Mouse (Mus musculus): Measurements from ENCODE around the gene Abca3. TPM values are rescaled to one million over a fixed set of nuclear protein-coding genes. Genes with fewer than 3 reads are reported as not detected.
"Not testable (repeated sequence)": the region's sequence is repeated elsewhere in the genome, so short reads cannot be mapped to it uniquely, and the experiment has no call there.

Abca3 gene
- total RNA-seq, 2 experiments from 2014 or later = 79.2 to 79.9 TPM

DNA sequence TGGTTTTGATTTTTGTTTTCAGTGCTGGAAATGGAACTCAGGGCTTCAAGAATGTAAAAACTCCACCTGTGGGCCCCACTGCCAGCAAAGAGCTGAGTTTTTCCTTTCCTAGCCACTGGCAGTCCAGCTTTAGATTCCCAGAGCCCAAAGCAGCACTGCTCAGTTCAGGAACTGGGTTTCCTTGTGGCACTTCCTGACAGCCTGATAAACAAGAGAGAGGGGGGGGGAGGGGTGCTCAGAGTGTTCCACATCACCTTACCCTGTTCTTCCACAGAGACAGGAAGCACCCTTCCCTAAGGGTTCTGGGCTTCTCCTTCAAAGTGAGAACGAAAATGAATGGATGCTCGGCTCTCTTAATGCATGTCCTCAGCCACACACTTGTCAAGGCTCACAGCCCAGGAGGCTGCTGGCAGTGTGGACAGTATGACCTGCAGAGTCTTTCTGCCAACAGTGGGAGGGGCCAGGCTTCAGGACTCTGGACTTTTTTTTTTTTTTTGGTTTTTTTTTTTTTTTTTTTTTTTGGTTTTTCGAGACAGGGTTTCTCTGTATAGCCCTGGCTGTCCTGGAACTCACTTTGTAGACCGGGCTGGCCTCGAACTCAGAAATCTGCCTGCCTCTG is 23.5 kb downstream of the Abca3 start:
- intact Hi-C loops (cut with DNase I) = no loop called here

DNA sequence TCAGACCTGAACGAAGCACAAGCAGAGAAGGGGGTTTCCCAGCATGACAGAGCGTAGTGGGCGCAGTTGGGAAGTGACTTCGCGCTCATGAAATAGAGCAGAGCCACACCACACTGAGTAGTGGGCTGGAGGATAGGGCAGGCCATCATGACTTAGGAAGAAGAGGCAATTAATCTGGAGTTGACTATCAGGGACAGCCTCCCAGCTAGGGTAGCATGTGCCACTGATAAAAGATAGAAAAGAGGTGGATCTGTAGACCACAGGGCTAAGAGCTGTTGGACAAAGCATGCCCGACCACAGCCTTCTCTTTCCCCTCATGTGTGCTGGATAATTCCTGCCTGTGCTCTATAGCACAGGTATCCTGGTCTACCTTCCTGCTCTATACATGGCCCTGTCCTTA is 24.1 kb downstream of the Abca3 start:
- intact Hi-C loops (cut with DNase I) = no loop called here
- no peak for DNase-seq (ENCODE audit: low spot score in 2 of 2)

More for the DNA sequence above, 23.5 kb downstream of the Abca3 start:
- DNase-seq (ENCODE audit: low spot score in 2 of 2) = no peak

DNA sequence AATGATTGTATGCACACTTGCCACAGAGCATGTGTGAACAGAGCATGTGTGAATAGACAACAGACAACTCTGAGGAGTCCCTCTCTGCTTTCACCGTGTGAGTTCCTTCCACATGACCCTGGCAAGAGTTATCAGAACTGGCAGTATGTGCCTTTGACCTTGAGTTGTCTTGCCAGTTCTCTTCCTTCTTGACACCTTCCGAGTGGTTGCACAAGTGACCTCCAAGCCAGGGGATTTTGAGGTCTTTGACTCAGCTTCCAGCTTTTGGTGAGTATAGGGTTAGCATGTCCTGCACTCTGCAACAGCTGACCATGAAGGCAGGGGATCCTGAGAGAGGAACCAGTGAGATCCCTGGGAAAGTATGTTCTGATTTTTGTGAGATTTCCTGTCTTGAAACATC is 26.7 kb downstream of the Abca3 start:
- intact Hi-C loops (cut with DNase I) = no loop called here
- DNase-seq (ENCODE audit: low spot score in 2 of 2) = no peak

DNA sequence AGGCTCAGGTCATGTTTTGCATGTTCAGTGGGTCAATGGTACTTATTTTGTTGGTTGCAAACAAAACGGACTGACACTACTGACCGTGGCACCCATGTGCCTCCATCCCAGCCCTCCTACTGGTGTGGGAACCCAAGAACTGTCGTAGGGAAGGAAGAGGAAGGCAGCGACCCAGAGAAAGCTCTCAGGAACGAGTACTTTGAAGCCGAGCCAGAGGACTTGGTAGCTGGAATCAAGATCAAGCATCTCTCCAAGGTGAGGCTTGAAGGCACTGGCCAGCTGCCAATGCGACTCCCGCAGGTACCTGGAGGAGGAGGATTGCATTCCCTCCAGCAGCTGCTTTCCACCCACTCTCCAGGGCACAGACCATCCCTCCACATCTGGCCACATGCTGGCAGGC is 32.0 kb downstream of the Abca3 start:
- intact Hi-C loops (cut with DNase I) = no loop called here
- DNase-seq (ENCODE audit: low spot score in 2 of 2) = no peak

DNA sequence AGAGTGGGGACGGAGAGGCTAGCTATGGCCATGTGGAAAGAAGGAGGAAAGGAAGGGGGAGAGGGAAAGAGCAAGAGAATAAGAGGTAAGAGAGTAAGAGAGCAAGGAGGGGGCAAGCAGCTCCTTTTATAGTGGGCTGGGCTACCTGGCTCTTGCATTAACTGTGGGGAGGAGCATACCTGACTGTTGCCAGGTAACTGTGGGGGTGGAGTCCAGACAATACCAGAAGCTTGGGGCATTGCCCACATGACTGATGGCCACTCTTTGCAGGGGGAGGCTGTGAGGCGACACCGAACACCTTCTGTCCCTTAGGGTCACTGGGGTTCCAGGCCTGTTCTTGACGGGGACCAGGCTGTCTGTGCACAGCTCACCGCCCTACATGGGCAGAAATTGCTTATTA is 37.0 kb downstream of the Abca3 start:
- intact Hi-C loops (cut with DNase I) = no loop called here
- no peak for DNase-seq (ENCODE audit: low spot score in 2 of 2)

DNA sequence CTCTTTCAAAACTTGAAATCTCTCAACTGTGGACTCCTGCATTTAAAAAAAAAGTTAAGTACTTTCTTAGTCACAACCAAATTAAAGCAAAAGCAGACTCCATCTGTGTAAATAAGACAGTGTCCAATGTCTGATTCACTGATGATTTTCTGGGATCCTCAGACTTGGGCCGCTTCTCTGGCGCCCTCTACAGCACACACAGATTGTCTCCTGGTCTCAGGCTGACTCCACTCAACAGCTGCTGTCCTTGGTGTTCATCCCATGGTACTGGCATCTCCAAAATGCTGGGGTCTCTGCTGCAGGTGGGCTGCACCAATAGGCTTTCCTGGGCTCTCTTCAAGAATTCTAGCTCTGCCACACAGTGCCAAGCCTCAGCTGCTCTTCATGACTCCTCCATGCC is 38.1 kb downstream of the Abca3 start:
- intact Hi-C loops (cut with DNase I) = loop anchor here (10.0 kb wide), 1 partner anchor 215 kb away; no protein-coding TSS in a partner anchor
- DNase-seq (ENCODE audit: low spot score in 2 of 2) = peak in 1 of 2 experiments; percentile 30

DNA sequence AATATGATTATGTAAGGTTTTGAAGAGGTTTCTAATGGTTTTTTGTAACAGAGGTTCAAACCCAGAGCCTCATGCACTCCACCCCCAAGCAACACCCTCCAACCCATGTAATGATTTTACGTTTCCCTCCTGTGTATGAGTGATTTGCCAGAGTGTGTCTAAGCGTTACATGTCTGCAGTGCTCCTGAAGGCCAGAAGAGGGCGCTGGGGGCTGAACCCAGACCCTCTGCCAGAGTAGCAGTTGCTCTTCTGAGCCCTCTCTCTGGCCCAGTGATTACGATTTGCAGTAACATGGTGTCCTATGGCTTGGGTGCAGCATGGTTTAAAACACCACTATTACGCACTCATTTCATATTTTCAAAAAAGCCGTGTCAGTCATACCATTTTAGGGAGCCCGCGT is 39.4 kb downstream of the Abca3 start:
- DNase-seq (ENCODE audit: low spot score in 2 of 2) = no peak

DNA sequence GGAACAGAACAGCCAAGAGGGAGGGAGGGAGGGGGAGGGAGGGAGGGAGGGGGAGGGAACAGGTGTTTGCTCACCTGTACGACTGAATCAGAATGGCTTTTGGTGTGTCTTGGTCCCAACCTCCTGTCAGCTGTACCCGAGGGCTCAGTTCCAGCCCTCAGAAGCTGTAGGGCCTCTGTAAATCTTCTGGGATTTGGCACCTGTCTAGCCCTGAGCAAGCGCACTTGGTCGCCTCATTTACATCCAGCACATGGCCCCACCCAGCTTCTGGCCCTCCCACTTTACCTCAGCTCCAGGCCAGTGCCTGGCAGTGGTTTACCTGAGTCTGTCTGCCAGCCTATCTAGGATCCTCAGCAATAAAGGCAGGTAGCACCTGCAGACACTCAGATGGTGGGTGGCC is 41.8 kb downstream of the Abca3 start:
- no peak for DNase-seq (ENCODE audit: low spot score in 2 of 2)
- intact Hi-C loops (cut with DNase I) = loop anchor here (10.0 kb wide), 1 partner anchor 219 kb away; no protein-coding TSS in a partner anchor

More for the DNA sequence above, 39.4 kb downstream of the Abca3 start:
- intact Hi-C loops (cut with DNase I) = loop anchor here (10.0 kb wide), 1 partner anchor 216 kb away; no protein-coding TSS in a partner anchor

DNA sequence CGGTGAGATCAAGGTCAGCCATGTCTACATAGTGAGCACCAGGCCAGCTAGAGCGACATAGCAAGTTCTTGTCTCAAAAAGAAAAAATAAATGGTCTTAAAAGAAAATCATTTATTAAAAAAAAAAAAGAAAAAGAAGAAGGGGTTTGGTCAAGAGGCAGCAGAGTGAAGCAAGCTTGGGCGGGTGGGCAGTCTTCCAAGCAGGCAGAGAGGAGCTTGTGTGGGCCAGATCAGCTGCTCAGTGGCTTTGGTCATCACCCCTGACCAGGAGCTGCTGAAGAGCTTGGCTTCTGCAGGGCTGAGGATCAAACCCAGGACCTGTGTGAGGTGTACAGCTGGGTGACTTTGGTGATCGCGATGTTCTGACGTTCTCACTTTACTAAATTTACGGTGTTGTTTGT is 42.7 kb downstream of the Abca3 start:
- intact Hi-C loops (cut with DNase I) = loop anchor here (10.0 kb wide), 1 partner anchor 220 kb away; no protein-coding TSS in a partner anchor
- no peak for DNase-seq (ENCODE audit: low spot score in 2 of 2)

DNA sequence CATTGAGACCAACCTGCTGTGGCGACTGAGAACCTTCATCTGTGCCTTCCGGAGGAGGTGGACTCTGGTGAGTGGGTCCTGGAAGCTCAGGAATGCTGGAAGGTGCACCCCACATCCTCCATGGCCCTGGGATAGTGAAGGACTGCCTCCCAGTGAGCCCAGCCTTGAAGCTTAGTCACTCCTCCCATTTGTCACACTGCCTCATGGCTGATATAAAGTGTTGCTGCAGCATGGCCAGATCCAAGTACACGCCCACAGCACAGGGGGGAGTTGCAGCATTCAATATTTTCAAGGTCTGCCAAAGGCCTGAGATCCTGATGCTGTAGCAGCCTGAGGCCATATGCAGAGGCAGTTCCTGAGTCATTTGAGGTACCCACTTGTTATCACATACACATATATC is 50.6 kb downstream of the Abca3 start:
- peak in 1 of 2 experiments; percentile 18 for DNase-seq (ENCODE audit: low spot score in 2 of 2)
- intact Hi-C loops (cut with DNase I) = no loop called here

DNA sequence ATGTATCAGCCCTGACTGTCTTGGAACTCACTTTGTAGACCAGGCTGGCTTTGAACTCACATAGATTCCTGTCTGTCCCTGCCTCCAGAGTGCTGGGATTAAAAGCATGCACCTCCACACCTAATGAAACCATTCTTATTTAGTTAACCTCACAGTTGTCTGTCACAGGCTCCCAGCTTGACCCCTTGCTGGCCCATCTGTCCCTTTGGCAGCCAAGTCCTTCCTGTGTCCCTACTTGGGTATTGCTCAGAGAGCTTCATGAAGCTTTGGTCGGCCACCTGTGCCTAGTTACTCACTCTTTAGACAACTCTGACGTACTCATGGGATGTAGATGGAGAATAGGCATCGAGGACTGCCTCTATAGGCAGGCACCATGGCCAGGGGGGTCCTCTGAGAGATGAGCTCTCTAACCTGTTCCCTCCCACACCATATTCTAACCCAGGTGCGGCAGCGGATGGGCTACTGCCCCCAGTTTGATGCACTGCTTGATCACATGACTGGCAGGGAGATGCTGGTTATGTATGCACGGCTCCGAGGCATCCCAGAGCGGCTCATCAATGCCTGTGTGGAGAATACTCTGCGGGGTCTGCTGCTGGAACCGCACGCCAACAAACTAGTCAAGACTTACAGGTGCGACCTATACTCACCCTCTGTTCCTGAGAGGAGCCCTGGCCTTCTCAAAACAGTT is 55.5 kb downstream of the Abca3 start:
- DNase-seq (ENCODE audit: low spot score in 2 of 2) = no peak
- intact Hi-C loops (cut with DNase I) = no loop called here

DNA sequence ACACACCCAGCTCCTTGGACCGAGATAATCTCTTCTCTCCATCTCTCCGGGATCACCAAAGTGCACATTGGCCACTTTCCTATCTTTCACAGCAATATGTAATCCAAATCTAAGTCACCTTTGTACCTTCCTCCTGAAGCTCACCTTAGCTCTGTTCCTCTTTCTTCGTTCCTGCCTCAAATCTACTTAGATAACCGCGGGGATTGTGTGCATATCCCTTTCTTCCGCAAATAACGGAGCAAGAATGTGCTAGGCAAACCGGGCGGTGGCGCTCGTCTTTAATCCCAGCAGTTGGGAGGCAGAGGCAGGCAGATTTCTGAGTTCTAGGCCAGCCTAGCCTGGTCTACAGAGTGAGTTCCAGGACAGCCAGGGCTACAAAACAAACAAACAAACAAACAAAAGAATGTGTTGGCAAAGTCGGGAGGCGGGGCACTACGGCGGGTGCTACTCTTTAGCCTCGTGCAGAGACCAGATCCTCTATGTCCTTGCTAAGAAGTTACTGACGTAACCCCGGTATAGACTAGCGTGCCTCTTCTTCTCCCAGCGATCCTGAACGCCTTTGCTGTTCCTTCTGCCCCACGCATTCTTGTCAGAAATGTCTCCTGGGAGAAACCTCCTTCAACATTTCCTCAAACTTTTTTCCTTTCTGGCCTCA is 61.9 kb downstream of the Abca3 start:
- no peak for DNase-seq (ENCODE audit: low spot score in 2 of 2)
- intact Hi-C loops (cut with DNase I) = loop anchor here (10.0 kb wide), 1 partner anchor 249 kb away; the partner anchor contains the start of genes Amdhd2 and Atp6v0c

DNA sequence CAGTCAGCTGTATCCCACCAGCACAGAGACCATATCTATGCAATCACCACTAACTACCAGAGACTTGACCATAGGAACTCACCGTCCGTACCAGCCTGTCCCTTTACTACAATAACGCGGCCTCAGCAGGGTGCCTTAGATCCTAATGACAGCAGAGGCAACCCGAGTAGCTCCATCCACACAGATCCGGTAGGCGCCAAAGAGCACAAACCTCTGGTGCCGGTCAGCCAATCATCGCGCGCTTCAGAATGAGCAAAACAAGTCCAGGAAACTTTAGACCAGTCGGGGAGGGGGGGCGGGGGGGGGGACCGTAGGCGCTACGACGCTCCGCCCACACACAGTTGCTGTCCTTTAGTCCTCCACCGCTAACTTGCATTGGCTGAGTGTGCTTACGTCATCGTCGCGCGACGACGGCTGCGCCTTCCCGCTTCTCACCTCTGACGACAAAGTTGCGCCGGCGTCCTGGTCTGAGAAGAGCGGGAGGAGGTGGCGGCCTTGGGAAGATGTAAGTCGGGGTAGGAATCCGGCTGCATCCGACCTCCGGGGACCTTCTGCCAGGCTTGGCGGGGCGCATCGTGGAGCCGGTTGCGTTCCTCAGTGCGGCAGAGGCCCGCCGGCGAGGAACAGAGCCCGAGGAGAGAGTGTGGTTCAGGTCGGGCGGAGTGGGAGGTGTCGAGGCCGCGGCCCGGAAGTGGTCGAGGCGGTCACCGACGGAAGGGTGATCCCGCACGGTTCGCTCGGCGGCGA is 62.7 kb downstream of the Abca3 start, which contains the start of gene Rnps1:
Rnps1 (plus strand) TSS at position 336 of the 747 bp plus-strand sequence.
- peak; percentile 91 to 92 for DNase-seq (ENCODE audit: low spot score in 2 of 2)
- intact Hi-C loops (cut with DNase I) = loop anchor here (10.0 kb wide), 1 partner anchor 250 kb away; the partner anchor contains the start of genes Amdhd2 and Atp6v0c

DNA sequence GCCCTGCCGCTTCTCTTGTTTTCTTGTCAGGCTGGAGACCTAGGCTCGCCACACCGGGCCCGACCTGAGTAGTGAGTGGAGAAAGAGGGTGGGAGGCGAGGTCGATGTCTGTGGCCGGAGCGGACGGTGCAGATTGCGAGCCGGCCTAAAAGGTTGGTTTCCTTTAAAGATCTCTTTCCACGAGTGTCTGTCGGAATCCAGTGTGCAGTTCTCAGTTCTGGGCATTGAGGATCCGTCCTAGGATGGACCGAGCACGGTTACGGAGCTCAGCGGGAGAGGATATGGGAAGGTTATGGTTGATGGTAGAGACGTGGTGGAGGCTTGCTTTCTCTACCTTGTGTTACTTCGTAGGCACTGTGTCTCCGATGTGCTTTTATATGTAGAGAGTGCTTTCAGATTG is 63.3 kb downstream of the Abca3 start:
- DNase-seq (ENCODE audit: low spot score in 2 of 2) = no peak
- intact Hi-C loops (cut with DNase I) = loop anchor here (10.0 kb wide), 1 partner anchor 250 kb away; the partner anchor contains the start of genes Amdhd2 and Atp6v0c

DNA sequence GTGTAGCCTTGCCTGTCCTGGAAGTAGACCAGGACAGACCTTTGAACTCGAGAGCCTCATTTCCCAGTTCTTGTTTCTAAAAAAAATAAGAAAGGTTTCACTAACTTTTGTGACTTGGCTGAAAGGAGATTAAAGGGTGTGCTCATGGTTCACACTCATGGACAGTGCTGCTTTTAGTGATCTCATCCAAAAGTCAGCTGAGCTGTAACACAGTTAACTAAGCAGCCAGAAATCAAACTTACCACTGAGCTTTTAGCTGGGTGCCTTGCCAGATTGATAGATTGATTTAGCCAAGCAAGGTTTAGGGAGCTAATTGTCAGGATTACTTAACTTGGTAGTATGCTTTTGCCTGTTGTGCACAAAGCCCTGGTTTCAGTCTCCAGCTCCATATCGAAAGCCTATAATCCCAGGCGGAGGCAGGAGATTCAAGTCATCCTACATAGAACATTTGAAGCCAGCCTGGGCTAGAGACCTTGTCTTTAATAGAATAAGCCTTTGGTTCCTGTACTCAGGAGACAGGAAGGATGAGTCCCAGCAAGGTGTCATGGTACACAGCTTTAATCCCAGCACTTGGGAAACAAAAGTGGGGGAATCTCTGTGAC is 64.4 kb downstream of the Abca3 start:
- no peak for DNase-seq (ENCODE audit: low spot score in 2 of 2)
- intact Hi-C loops (cut with DNase I) = loop anchor here (10.0 kb wide), 1 partner anchor 251 kb away; the partner anchor contains the start of genes Amdhd2 and Atp6v0c

DNA sequence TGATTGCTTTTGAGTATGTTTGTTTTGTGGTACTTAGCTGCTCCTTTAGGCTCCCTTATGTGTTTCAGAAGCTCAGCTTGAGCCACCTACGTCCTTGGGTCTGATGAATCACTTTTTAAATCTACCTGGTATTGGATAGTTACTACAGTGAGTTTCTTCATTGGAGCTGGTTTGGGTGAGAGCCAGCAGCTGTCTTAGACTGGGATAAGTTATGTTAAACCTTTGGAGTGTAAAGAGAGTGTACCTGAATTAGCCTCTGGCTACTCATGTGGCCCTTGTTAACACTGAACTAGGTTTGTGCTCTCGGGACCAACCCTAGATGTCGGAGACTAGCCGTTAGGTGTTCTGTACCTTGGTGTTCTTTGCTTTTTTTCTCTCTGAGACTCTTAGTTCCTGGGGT is 71.4 kb downstream of the Abca3 start:
- intact Hi-C loops (cut with DNase I) = no loop called here
- DNase-seq (ENCODE audit: low spot score in 2 of 2) = no peak

DNA sequence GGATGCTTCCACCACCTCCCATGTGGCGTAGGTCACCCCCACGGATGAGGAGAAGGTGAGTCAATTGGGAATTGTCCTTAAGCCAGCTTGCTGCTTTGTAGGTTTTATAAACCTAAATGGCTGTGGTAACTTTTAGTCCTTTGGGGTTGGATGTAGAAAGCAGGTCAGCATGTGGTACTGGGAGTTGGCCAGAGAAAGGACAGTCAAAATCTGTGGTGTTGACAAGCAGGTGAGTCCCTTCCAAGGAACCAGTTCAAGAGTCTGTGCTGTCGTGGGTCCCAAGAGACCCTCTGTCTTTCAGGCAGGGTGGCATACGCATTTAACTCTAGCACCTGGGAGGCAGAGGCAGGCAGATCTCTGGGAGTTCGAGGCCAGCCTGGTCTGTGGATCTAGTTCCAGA is 72.7 kb downstream of the Abca3 start:
- intact Hi-C loops (cut with DNase I) = no loop called here
- no peak for DNase-seq (ENCODE audit: low spot score in 2 of 2)

DNA sequence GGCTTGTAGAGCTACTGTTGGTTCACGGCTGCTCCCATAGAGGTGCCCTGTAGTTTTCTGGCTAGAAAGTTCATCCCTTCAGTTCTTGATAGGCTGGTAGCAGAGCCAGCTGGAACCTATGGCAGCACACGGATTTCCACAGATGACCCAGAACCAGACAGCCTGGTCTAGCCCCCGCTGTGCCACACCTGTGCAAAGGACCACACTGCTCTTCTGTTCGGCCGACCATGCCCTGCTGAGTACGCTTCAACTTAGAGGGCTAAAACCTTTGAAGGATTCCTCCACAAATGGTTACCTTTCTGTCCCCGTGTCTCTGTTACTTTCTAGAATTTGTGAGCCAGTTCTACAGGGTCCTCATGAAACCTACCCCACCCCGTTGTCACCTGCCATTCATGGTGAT is 73.6 kb downstream of the Abca3 start:
- intact Hi-C loops (cut with DNase I); DNase-seq (ENCODE audit: low spot score in 2 of 2): not testable (repeated sequence)

DNA sequence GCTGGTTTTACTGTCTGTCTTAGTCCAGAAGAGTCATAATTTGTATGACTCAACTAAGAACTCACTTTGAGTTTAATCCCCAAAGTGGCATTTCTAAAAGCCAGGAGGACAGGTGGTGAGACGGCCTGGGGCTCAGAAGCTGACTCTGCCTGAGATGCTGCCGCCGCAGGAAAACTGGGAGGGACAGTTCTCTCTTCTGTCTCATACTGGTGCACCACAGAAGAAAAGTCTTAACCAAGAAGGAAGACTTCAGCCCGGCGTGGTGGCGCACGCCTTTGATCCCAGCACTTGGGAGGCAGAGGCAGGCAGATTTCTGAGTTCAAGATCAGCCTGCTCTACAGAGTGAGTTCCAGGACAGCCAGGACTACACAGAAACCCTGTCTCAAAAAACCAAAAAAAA is 74.2 kb downstream of the Abca3 start:
- intact Hi-C loops (cut with DNase I) = no loop called here
- no peak for DNase-seq (ENCODE audit: low spot score in 2 of 2)
